Mouse (Mus musculus) B cell, adult 67 days (primary cell): Measurements from ENCODE around the gene Vnn3. TPM values are rescaled to one million over a fixed set of nuclear protein-coding genes. Genes with fewer than 3 reads are reported as not detected.

Source experiments
- total RNA-seq, 2 experiments: library from RNA; stranded (reverse); gene quantifications; 4 replicates each; pipeline ENCODE4 v1.2.4; 2023

The Vnn3 gene
- not detected for total RNA-seq

DNA sequence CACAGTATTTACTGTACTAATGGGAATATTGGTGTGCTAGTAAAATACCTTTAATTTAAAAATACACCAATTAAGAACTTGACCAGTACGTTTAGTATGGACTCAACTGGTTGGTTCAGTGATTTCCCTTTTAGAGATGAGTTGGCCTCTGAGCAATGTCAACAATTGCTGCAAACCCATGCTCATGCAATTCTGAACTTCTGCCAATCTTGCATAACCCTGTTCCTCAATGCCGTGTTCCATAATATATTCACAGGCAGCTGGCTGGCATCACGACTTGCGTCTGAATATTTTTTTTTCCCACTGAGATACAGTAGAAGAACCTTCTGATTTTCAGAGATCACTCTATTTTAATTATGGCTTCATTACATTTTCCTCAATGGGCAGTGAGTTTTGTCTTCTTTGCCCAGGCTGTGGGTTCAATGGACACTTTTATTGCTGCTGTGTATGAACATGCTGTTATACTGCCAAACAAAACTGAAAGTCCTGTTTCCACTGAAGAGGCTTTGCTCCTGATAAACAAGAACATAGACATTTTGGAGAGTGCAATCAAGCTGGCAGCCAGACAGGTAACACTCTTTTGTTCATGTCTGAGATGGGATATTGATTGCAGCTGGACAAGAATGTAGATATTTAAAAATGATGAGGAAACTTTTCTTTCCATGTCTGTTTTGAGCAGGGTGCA, at the start of gene Vnn3:
Gene Vnn3 (plus strand): TSS at position 235 of the 685 bp plus-strand sequence.

DNA sequence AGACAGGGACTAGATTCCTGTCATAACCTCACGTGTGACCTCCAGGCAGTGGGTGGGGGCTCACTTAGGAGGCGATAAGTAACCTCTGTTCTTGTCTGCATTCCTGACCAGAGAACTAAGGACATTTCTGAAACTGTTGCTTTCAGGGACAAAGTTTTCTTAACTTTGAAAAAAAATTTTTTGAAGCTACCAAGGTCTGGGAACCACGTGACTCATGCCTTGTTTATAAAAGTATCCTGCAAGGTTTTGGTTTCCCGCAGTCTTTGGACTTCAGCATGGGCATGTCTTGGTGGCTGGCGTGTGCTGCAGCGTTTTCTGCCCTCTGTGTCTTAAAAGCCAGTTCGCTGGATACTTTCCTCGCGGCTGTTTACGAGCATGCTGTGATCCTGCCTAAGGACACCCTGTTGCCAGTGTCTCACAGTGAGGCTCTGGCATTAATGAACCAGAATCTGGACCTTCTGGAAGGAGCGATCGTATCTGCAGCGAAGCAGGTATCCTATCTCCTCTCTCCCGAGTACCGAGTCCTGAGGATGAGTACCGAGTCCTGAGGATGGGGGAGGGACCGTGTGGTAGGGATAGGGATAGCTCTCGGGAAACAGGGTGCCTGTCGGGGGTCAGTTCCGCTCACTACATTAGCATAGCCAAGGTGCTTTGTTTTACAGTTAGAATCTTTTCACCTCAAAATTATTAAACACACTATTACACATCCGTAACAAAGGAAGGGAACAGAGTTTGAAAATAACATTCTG, 43.5 kb downstream of the Vnn3 start, which contains the start of gene Vnn1:
Gene Vnn1 (plus strand): TSS at position 88 of the 749 bp plus-strand sequence.

Other genes starting within 250 kb of the Vnn3 start
- 1,000 to 10,000 TPM; 1,223 to 1,291 TPM for gene Rps12, start 64.2 kb upstream of the Vnn3 start, total RNA-seq
- gene Slc18b1, start 54.5 kb upstream of the Vnn3 start, total RNA-seq: under 1 TPM in 1 of 2 experiments, not detected in 1; 0.18 TPM
- gene Vnn1, start 43.2 kb downstream of the Vnn3 start, total RNA-seq: not detected
- not detected for gene Taar1, start 68.9 kb downstream of the Vnn3 start, total RNA-seq
- not detected for gene Taar2, start 87.1 kb downstream of the Vnn3 start, total RNA-seq
- not detected for gene Taar3, start 98.1 kb downstream of the Vnn3 start, total RNA-seq
- not detected for gene Taar4, start 109.0 kb downstream of the Vnn3 start, total RNA-seq
- gene Taar5, start 119.2 kb downstream of the Vnn3 start, total RNA-seq: not detected
- gene Taar6, start 134.2 kb downstream of the Vnn3 start, total RNA-seq: not detected
- gene Taar7a, start 142.0 kb downstream of the Vnn3 start, total RNA-seq: not detected
- not detected for gene Taar7b, start 148.5 kb downstream of the Vnn3 start, total RNA-seq
- gene Taar7d, start 175.8 kb downstream of the Vnn3 start, total RNA-seq: not detected
- not detected for gene Taar7e, start 186.2 kb downstream of the Vnn3 start, total RNA-seq
- not detected for gene Taar7f, start 198.0 kb downstream of the Vnn3 start, total RNA-seq
- not detected for gene Taar8a, start 225.0 kb downstream of the Vnn3 start, total RNA-seq
- gene Taar8b, start 240.8 kb downstream of the Vnn3 start, total RNA-seq: not detected